Mouse (Mus musculus) heart, adult 2 months (tissue): ENCODE measurements around the gene Rab6a. TPM values are rescaled to one million over a fixed set of nuclear protein-coding genes. Genes with fewer than 3 reads are reported as not detected.
A peak's percentile ranks its signal among the peaks of the same experiment; 100 is the strongest.

Source experiments
- DNase-seq, 2 experiments: peaks; one replicate each; pipeline ENCODE4 v3.0.0; 2021
- H3K27ac ChIP-seq: fragments of 200-600 bp; 2 replicates; pipeline ENCODE4 v1.8.1; 2022
- H3K27me3 ChIP-seq: fragments of 200-500 bp; 2 replicates; pipeline ENCODE4 v1.6.1; 2012; ENCODE audit warnings: mild to moderate bottlenecking, low read length, inconsistent platforms, mixed read lengths; ENCODE audit not compliant: control insufficient read depth, insufficient read depth
- H3K36me3 ChIP-seq: fragments of 200-500 bp; 2 replicates; pipeline ENCODE4 v1.6.1; 2012; ENCODE audit warnings: low read length, inconsistent platforms; ENCODE audit not compliant: control insufficient read depth, insufficient read depth
- H3K4me1 ChIP-seq: fragments of 200-500 bp; 2 replicates; pipeline ENCODE4 v1.6.1; 2011; ENCODE audit warnings: low read length; ENCODE audit not compliant: control insufficient read depth, insufficient read depth
- H3K4me3 ChIP-seq: fragments of 200-600 bp; 2 replicates; pipeline ENCODE4 v1.8.1; 2022
- H3K79me2 ChIP-seq: fragments of 200-500 bp; replicated peaks from 2 replicates; pipeline ENCODE4 v1.6.1; 2012; ENCODE audit warnings: mild to moderate bottlenecking, inconsistent platforms, low read length, moderate library complexity, mixed read lengths; ENCODE audit not compliant: control insufficient read depth, insufficient read depth
- H3K9ac ChIP-seq: fragments of 200-500 bp; 2 replicates; pipeline ENCODE4 v1.6.1; 2012; ENCODE audit warnings: low read depth, mild to moderate bottlenecking, control low read depth, inconsistent platforms, low read length, mixed read lengths
- CTCF ChIP-seq: fragments of 200-600 bp; IDR thresholded peaks from 2 replicates; pipeline ENCODE4 v1.8.1; 2022; ENCODE audit warnings: antibody characterized with exemption, mild to moderate bottlenecking, moderate library complexity
- EP300 ChIP-seq: fragments of 200-500 bp; IDR thresholded peaks from 2 replicates; pipeline ENCODE4 v1.6.1; 2011; ENCODE audit warnings: low read depth, low read length, control low read depth; ENCODE audit not compliant: insufficient read depth
- POLR2A ChIP-seq: fragments of 200-500 bp; IDR thresholded peaks from 2 replicates; pipeline ENCODE4 v1.6.1; 2011; ENCODE audit warnings: mild to moderate bottlenecking, low read depth, low read length, control low read depth; ENCODE audit not compliant: insufficient read depth
- WGBS: fragments of 180-500 bp; shearing (Covaris S2); methylation state at CpG from one replicate; pipeline ENCODE4 v1.1.7; 2018; 5-methylcytosine and 5-hydroxymethylcytosine counted together
- intact Hi-C: fragments of 180-260 bp; cut with DNase I; formaldehyde crosslinking; loops from one replicate; pipeline ENCODE4 v1.15.1; 2025
- polyA plus RNA-seq: library from polyadenylated mRNA; depleted of rRNA; stranded (reverse); fragments of >200 nt; gene quantifications from 2 replicates; pipeline ENCODE4 v1.2.3, GENCODE M21; 2012
- total RNA-seq, 2 experiments: library from RNA; stranded (reverse); gene quantifications; 2 replicates each; pipeline ENCODE4 v1.2.3; 2021

Rab6a gene
- total and polyA plus RNA-seq, 3 experiments: 21.1 to 64.9 (median 59.8) TPM

- intact Hi-C loops: no loop called here
- no peak for DNase-seq
- peaks cover 11% of the 10 kb centered on the region for H3K4me1 ChIP-seq
These were observed 46.5 kb downstream of the Rab6a start for GRCm38 (mm10) chr7:100653480-100654266.

GRCm38 (mm10) chr7:100654441-100654840, 47.2 kb downstream of the Rab6a start:
- Histone ChIP-seq H3K27ac (no peak overlapping the region), H3K9ac (no peak overlapping the region), H3K4me1 (peaks cover 9% of the 10 kb centered on the region), H3K36me3 (no peaks in the 10 kb centered on the region), H3K4me3 (no peak overlapping the region), H3K79me2 (no peaks in the 10 kb centered on the region), H3K27me3 (no peaks in the 10 kb centered on the region)
- intact Hi-C loops: no loop called here
- WGBS: 90% methylated on average over 8 of the region's 8 CpGs
- no peak for DNase-seq
- TF ChIP-seq EP300: no peak
- no peak for TF ChIP-seq CTCF
- no peak for TF ChIP-seq POLR2A

More at GRCm38 (mm10) chr7:100653480-100654266, 46.5 kb downstream of the Rab6a start:
- TF ChIP-seq EP300 (no peak), CTCF (no peak), POLR2A (no peak)
- Histone ChIP-seq H3K36me3 (no peaks in the 10 kb centered on the region), H3K79me2 (no peaks in the 10 kb centered on the region), H3K9ac (no peak overlapping the region), H3K27ac (no peak overlapping the region), H3K27me3 (no peaks in the 10 kb centered on the region), H3K4me3 (no peak overlapping the region)
- WGBS: 82% methylated on average over 9 of the region's 9 CpGs

GRCm38 (mm10) chr7:100656739-100657138, 49.5 kb downstream of the Rab6a start:
- intact Hi-C loops: no loop called here
- Histone ChIP-seq H3K36me3 (no peaks in the 10 kb centered on the region), H3K4me1 (no peaks in the 10 kb centered on the region), H3K27me3 (no peaks in the 10 kb centered on the region), H3K79me2 (no peaks in the 10 kb centered on the region), H3K4me3 (no peak overlapping the region), H3K27ac (no peak overlapping the region), H3K9ac (no peak overlapping the region)
- TF ChIP-seq EP300: no peak
- no peak for TF ChIP-seq POLR2A
- TF ChIP-seq CTCF: no peak
- no peak for DNase-seq
- 46% methylated on average over 5 of the region's 5 CpGs for WGBS

- H3K27me3 ChIP-seq: no peaks in the 10 kb centered on the region
- H3K4me3 ChIP-seq: no peak overlapping the region
- no peaks in the 10 kb centered on the region for H3K79me2 ChIP-seq
- DNase-seq: peak in 1 of 2 experiments; percentile 13
- H3K4me1 ChIP-seq: no peaks in the 10 kb centered on the region
- H3K27ac ChIP-seq: no peak overlapping the region
- TF ChIP-seq EP300 (no peak), POLR2A (no peak), CTCF (no peak)
- H3K36me3 ChIP-seq: no peaks in the 10 kb centered on the region
- no peak overlapping the region for H3K9ac ChIP-seq
- intact Hi-C loops: no loop called here
- 39% methylated on average over 18 of the region's 18 CpGs for WGBS
These were observed 50.9 kb downstream of the Rab6a start for GRCm38 (mm10) chr7:100658093-100658578.

- H3K4me3 ChIP-seq: no peak overlapping the region
- H3K4me1 ChIP-seq: no peaks in the 10 kb centered on the region; the same call in 1 of the 2 replicates
- no peaks in the 10 kb centered on the region for H3K36me3 ChIP-seq
- DNase-seq: no peak
- intact Hi-C loops: loop anchor here (10.0 kb wide), 1 partner anchor 236 kb away; no protein-coding TSS in a partner anchor
- 87% methylated on average over 7 of the region's 7 CpGs for WGBS
- TF ChIP-seq CTCF (no peak), EP300 (no peak), POLR2A (no peak)
- H3K9ac ChIP-seq: no peak overlapping the region
- no peaks in the 10 kb centered on the region for H3K27me3 ChIP-seq
- no peak overlapping the region for H3K27ac ChIP-seq
- H3K79me2 ChIP-seq: no peaks in the 10 kb centered on the region
These were observed 54.1 kb downstream of the Rab6a start for GRCm38 (mm10) chr7:100661264-100661663.

- Histone ChIP-seq H3K27me3 (no peaks in the 10 kb centered on the region), H3K27ac (peak within 1 kb of the TSS; percentile 45), H3K9ac (no peak within 1 kb of the TSS), H3K36me3 (no peaks in the 10 kb centered on the region), H3K4me1 (no peaks in the 10 kb centered on the region; the same call in 1 of the 2 replicates), H3K79me2 (no peaks in the 10 kb centered on the region), H3K4me3 (no peak within 1 kb of the TSS)
- WGBS: 81% methylated on average over 8 of the region's 8 CpGs
- TF ChIP-seq POLR2A (no peak), EP300 (no peak), CTCF (no peak)
- no peak for DNase-seq
- intact Hi-C loops: loop anchor here (10.0 kb wide), 1 partner anchor 237 kb away; no protein-coding TSS in a partner anchor
These were observed 55.0 kb downstream of the Rab6a start, which contains the start of gene Plekhb1 for GRCm38 (mm10) chr7:100662231-100662630. TSS of gene Plekhb1 (minus strand) at chr7:100662414.
